Mouse (Mus musculus): ENCODE results near the gene Prc1. TPM values are rescaled to one million over a fixed set of nuclear protein-coding genes. Genes with fewer than 3 reads are reported as not detected.

Gene Prc1
- polyA plus RNA-seq, 1 experiment from 2014 or later = 123 TPM

DNA sequence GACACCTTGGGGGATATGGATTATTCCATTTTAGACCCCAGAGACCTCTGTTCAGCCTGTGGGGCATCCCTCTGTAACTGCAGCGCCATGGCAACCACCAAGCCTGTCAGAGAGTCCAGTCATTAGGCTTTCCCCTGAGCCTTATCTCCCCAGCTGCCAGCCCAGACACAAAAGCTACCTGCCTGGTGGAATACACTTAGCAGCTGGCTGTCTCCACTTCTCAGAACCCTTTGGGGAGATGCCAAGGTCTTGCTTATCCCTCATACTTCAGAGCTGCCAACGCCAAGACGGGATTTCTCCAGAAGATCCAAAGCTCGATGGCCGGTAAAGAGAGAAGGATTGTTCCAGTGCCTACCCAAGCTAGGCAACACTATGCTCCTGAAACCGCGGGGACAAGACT is 47.5 kb downstream of the Prc1 start:
- no peak overlapping the region for H3K4me3 ChIP-seq
- 82% methylated on average over 7 of the region's 7 CpGs for WGBS
- H3K36me3 ChIP-seq = peaks cover 19% of the 10 kb centered on the region
- no peak overlapping the region for H3K4me2 ChIP-seq (replicated peaks)
- no peak overlapping the region for H3K9ac ChIP-seq
- ATAC-seq (ENCODE audit: low FRiP score, low read depth) = no peak
- H3K27ac ChIP-seq = no peak overlapping the region
- H3K4me1 ChIP-seq = peaks cover 39% of the 10 kb centered on the region
- no peaks in the 10 kb centered on the region for H3K9me3 ChIP-seq
- no peaks in the 10 kb centered on the region for H3K27me3 ChIP-seq

DNA sequence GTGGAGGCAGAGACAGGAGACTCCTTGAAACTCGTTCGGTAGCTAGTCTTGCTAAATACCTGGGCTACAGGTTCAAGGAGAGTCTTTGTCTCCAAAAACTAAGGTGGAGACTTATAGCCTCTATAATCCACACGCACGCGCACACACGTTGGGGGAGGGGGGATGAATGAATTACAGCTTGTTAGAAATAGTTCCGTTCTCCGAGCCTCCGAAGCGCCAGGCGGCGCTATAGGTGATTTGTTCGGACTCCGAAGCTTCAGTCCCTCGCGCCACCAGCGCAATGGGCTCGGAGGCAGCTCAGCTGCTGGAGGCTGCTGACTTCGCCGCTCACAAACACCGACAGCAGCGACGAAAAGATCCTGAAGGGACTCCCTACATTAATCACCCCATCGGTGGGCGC is 48.6 kb downstream of the Prc1 start, which contains the start of gene Hddc3:
Gene Hddc3 (plus strand): TSS at position 247 of the 400 bp plus-strand sequence.
- Histone ChIP-seq H3K4me1 (peaks cover 48% of the 10 kb centered on the region), H3K4me2 (replicated peaks) (peak within 1 kb of the TSS; percentile 76), H3K9me3 (no peaks in the 10 kb centered on the region), H3K9ac (peak within 1 kb of the TSS; percentile 79), H3K4me3 (peak within 1 kb of the TSS; percentile 56), H3K36me3 (peaks cover 8% of the 10 kb centered on the region), H3K27me3 (no peaks in the 10 kb centered on the region), H3K27ac (peak within 1 kb of the TSS; percentile 56; the same call in 1 of the 2 replicates)
- ATAC-seq (ENCODE audit: low FRiP score, low read depth) = peak; percentile 41; the same call in 1 of the 2 replicates
- WGBS = under 1% methylated on average over 25 of the region's 25 CpGs

DNA sequence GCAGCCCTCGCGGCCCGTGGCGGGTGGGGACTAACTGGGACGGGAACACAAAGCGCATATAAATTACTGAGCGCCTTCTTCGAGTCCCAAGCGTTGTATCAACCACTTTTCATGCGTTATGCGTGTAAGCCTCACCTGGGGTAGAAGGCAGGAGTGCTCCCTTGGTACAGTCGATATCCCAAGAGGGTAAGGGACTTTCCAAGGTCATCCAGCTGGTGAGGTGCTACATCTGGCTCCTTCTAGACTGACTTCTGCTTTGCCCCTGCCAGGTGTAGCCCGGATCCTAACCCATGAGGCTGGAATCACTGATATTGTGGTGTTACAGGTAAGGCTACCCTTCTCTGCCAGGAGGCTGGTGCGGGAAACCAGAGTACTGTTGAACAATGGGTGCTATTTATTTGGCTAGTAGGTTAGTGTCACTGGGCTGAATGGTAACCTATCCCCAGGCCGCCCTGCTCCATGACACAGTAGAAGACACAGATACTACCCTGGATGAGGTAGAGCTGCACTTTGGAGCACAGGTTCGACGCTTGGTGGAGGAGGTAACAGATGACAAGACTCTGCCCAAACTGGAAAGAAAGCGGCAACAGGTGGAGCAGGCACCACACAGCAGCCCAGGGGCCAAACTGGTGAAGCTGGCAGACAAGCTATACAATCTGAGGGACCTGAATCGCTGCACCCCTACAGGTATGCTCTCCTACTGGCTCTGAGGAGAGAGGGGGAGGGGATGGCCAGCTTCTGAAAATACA is 49.2 kb downstream of the Prc1 start:
- peak overlapping the region; percentile 76 for H3K4me2 ChIP-seq (replicated peaks)
- peak overlapping the region; percentile 56; the same call in 1 of the 2 replicates for H3K27ac ChIP-seq
- no peaks in the 10 kb centered on the region for H3K9me3 ChIP-seq
- peaks cover 7% of the 10 kb centered on the region for H3K36me3 ChIP-seq
- 27% methylated on average over 19 of the region's 19 CpGs for WGBS
- H3K4me1 ChIP-seq = peaks cover 47% of the 10 kb centered on the region
- H3K27me3 ChIP-seq = no peaks in the 10 kb centered on the region
- peak overlapping the region; percentile 79 for H3K9ac ChIP-seq
- H3K4me3 ChIP-seq = peak overlapping the region; percentile 56
- ATAC-seq (ENCODE audit: low FRiP score, low read depth) = no peak

DNA sequence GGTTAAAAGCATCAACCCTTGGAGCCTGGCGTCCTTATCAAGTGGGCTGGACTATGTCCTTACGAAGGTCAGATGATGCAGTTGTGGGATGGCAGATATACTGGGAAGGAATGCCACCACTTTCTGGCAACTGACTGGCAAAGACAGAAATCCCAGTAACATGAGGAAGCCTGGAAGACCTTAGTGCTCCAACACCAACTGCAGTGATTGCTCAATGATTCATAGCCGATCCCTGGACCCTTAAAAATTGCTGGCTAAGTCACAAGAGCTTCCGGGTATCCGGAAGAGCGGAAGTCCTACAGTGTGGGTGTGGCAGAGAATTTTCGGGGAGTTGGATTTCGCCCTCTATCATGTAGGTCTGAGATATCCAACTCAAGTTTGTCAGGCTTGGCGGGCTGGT is 51.9 kb downstream of the Prc1 start:
- Histone ChIP-seq H3K4me1 (peaks cover 36% of the 10 kb centered on the region), H3K9ac (no peak overlapping the region), H3K27me3 (no peaks in the 10 kb centered on the region), H3K36me3 (peaks cover 20% of the 10 kb centered on the region), H3K27ac (no peak overlapping the region), H3K4me2 (replicated peaks) (no peak overlapping the region), H3K4me3 (no peak overlapping the region), H3K9me3 (no peaks in the 10 kb centered on the region)
- WGBS = 93% methylated on average over 9 of the region's 9 CpGs
- ATAC-seq (ENCODE audit: low FRiP score, low read depth) = no peak

DNA sequence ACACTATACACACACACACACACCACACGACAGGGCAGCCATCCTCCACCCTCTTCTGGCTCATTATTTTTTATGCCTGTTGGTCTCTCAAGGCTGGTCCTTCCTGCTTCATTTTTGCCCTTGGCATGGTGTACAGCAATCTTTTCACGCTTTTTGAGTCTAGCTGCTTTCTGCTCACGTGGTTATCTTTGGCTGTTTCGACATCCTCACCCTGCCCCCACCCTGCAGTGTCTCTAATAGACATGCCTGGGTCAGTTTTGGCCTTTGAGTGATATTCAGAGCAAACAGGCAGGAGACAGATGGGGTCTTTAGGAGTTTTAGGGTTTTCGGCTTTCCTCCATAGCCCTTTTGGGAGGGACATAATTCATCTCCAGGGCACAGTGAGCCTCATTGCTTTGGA is 52.6 kb downstream of the Prc1 start:
- H3K27me3 ChIP-seq = no peaks in the 10 kb centered on the region
- H3K27ac ChIP-seq = 0 out of 2 replicates have a peak overlapping the region, but pooled peaks have one; percentile 15
- no peak for ATAC-seq (ENCODE audit: low FRiP score, low read depth)
- 74% methylated on average over 5 of the region's 5 CpGs for WGBS
- no peak overlapping the region for H3K4me2 ChIP-seq (replicated peaks)
- no peak overlapping the region for H3K4me3 ChIP-seq
- H3K9ac ChIP-seq = no peak overlapping the region
- H3K36me3 ChIP-seq = peaks cover 26% of the 10 kb centered on the region
- no peaks in the 10 kb centered on the region for H3K9me3 ChIP-seq
- peaks cover 34% of the 10 kb centered on the region for H3K4me1 ChIP-seq

DNA sequence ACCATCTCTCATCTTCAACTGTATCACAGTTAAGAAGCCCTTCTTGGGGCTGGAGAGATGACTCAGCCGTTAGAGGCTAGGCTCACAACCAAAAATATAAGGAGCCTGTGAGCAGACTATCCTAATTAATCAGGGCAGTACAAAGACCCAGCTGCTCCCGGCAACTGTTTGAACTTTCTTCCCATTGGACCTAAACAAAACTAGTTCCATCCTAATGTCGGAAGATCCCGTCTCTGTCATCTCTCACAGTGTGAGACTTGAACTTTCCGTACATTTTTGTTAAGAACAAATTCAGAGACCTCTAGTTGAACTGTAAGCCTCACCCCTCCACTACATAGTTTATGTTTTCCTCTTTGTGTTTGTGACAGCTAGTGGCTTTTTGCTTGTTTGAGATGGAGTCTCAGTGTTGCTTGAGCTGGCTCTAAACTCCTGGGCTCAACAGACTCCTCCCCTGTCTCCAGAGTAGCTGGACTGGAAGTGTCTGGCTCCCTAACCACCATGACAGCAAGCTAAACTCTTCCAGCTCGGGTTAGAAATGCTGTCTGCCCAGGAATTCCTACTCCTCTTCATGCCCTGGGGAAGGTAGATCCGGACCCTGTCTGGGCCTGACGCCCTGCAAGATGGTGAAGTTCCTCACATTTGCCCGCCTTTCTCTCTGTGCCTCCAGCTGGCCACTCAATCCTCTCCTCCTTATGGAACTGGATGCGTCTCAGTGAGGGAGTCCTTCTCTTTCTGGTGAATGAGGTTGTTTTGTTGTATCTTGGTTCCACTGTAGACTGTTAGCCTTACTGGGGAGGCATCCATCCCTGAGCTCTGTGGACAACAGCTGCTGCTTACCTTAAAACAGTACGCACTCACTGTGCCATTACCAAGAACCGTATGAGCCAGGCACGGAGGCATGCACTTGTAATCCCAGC is 53.7 kb downstream of the Prc1 start:
- no peak overlapping the region; the same call in 1 of the 2 replicates for H3K9ac ChIP-seq
- ATAC-seq (ENCODE audit: low FRiP score, low read depth) = no peak

DNA sequence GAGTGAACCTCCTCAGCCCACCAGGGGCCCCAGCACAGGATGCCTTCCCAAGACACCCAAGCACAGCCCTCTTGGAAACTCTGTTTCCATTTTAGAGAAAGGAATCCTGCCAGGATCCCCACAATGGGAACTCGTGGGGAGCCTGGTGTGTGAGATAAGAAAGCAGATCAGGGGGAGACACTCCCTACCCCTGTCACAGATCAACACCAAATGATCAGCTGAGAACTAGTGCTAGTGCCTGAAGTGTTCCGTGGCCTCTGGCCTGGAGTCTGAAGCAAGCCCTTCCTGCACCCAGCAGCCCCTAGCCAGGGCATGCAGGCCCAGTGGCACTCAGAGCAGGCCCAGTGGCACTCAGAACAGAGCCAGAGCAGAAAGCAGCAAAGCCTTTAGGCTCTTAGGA is 56.6 kb downstream of the Prc1 start:
- no peak for ATAC-seq (ENCODE audit: low FRiP score, low read depth)
- H3K36me3 ChIP-seq = peaks cover 53% of the 10 kb centered on the region
- H3K4me2 ChIP-seq (replicated peaks) = no peak overlapping the region
- 79% methylated on average over 2 of the region's 2 CpGs for WGBS
- H3K9me3 ChIP-seq = no peaks in the 10 kb centered on the region
- no peak overlapping the region for H3K9ac ChIP-seq
- H3K4me3 ChIP-seq = no peak overlapping the region
- peaks cover 25% of the 10 kb centered on the region for H3K4me1 ChIP-seq
- no peaks in the 10 kb centered on the region for H3K27me3 ChIP-seq
- no peak overlapping the region for H3K27ac ChIP-seq

More for the DNA sequence above, 53.7 kb downstream of the Prc1 start:
- peaks cover 36% of the 10 kb centered on the region for H3K36me3 ChIP-seq
- H3K9me3 ChIP-seq = no peaks in the 10 kb centered on the region
- H3K27me3 ChIP-seq = no peaks in the 10 kb centered on the region
- peak overlapping the region; percentile 61; the same call in 1 of the 2 replicates for H3K27ac ChIP-seq
- H3K4me3 ChIP-seq = no peak overlapping the region
- no peak overlapping the region for H3K4me2 ChIP-seq (replicated peaks)
- 51% methylated on average over 13 of the region's 13 CpGs for WGBS
- peaks cover 31% of the 10 kb centered on the region for H3K4me1 ChIP-seq

DNA sequence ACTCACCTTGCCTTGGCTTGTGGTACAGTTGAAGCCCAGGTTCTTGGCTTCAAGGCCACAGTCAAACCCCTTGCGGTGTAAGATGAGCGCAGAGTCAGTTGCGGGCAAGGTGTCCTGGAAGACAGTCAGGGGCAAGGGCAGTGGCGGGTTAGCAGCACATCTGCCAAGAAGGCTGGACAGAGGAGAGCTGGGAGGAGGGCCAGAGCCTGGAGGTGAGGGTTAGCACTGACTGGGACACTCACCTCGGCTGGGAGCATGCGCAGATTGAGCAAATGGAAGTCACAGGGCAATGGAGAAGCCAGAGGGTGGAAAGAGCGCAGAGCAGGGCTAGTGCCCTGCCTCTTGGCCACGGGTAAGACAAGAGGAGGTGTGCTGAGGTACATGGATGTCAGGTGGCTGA is 58.7 kb downstream of the Prc1 start:
- Histone ChIP-seq H3K4me1 (peaks cover 10% of the 10 kb centered on the region), H3K9ac (no peak overlapping the region), H3K4me2 (replicated peaks) (no peak overlapping the region), H3K27me3 (no peaks in the 10 kb centered on the region), H3K9me3 (no peaks in the 10 kb centered on the region), H3K4me3 (no peak overlapping the region), H3K36me3 (peaks cover 73% of the 10 kb centered on the region), H3K27ac (no peak overlapping the region)
- 91% methylated on average over 8 of the region's 8 CpGs for WGBS
- ATAC-seq (ENCODE audit: low FRiP score, low read depth) = no peak

DNA sequence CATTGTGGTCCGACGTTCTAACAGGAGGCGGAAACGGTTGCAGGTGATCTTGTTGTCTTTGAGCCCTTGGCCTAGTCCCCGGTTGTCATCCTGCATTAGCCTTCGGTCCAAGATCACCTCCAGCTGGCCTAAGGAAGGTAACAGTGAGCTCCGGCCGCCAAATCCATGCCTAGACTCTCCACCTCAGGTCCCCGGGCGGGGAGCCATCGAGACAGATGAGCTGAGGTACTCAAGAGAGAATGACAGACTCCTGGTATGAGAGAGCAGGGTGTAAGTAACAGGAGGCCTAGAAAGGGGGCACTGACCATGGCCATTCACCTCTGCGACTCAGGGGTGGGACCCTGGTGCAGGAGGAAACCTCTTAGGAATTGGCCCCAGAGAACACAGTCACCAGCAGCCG is 62.1 kb downstream of the Prc1 start:
- H3K4me1 ChIP-seq = no peaks in the 10 kb centered on the region
- ATAC-seq (ENCODE audit: low FRiP score, low read depth) = no peak
- no peak overlapping the region for H3K27ac ChIP-seq
- no peak overlapping the region for H3K4me3 ChIP-seq
- H3K36me3 ChIP-seq = peaks cover 92% of the 10 kb centered on the region
- no peaks in the 10 kb centered on the region for H3K27me3 ChIP-seq
- no peak overlapping the region for H3K4me2 ChIP-seq (replicated peaks)
- H3K9ac ChIP-seq = no peak overlapping the region
- WGBS = 92% methylated on average over 13 of the region's 13 CpGs
- H3K9me3 ChIP-seq = no peaks in the 10 kb centered on the region

DNA sequence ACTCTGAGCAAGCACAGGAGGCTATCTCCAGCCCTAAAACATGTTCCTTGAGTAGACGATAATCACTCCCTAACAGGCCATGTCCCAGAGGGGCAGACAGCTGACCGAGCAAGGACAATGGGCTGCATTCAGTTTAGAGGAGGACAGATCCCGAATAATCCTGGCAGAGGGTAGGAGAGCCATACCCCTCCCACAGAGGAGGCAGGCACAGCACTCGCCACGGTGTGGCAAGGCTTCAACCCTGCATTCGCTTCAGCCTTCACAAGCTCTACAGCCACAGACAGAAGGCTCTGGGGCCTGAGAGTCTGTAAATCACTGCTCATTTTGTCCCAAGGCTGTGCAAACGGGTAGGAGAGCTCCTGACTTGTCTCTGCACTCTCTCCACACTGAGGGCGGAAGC is 62.9 kb downstream of the Prc1 start:
- Histone ChIP-seq H3K36me3 (peaks cover 94% of the 10 kb centered on the region), H3K4me3 (no peak overlapping the region), H3K27me3 (no peaks in the 10 kb centered on the region), H3K4me2 (replicated peaks) (no peak overlapping the region), H3K9me3 (no peaks in the 10 kb centered on the region), H3K27ac (no peak overlapping the region), H3K9ac (no peak overlapping the region), H3K4me1 (no peaks in the 10 kb centered on the region)
- 62% methylated on average over 8 of the region's 8 CpGs for WGBS
- no peak for ATAC-seq (ENCODE audit: low FRiP score, low read depth)

DNA sequence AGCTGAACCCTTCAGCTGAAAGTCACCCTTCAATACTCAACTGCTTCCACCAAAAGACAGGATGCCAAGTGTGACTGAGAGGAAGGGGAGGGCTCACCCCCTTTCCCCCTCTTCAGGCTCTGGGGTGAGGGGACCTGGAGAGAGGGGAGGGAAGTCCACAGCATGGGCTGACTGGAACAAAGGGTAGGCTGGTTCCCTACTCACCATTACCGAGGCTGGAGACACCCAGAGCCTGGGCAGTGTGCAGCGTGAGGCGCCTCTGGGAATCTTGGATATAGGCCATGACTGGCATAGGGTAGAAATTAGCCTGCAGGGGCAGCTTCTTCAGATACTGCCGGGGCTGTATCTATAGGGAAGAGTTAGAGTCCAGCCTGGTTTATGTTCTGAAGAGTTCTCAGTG is 63.8 kb downstream of the Prc1 start:
- H3K4me2 ChIP-seq (replicated peaks) = no peak overlapping the region
- H3K9ac ChIP-seq = no peak overlapping the region
- no peak overlapping the region for H3K4me3 ChIP-seq
- H3K27ac ChIP-seq = no peak overlapping the region
- WGBS = 87% methylated on average over 4 of the region's 4 CpGs
- H3K4me1 ChIP-seq = no peaks in the 10 kb centered on the region
- no peaks in the 10 kb centered on the region for H3K27me3 ChIP-seq
- no peaks in the 10 kb centered on the region for H3K9me3 ChIP-seq
- ATAC-seq (ENCODE audit: low FRiP score, low read depth) = no peak
- H3K36me3 ChIP-seq = peaks cover 94% of the 10 kb centered on the region

DNA sequence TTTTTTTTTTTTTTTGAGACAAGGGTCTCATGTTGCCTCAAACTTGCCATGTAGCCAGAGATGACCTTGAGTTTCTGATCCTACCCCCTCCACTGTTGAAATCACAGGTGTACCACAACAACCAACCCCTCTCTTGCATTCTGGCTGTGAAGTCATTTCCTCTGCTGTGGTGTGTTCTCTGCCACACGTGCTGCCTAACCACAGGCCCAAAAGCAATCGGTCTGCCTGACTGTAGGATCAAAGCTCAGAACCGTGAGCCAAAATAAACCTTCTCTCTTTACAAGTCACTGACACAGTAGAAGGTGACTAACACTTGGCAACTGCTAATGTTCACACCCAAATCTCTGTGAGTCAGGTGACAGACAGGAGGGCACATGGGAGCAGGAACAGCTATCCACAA is 66.2 kb downstream of the Prc1 start:
- no peaks in the 10 kb centered on the region for H3K4me1 ChIP-seq
- ATAC-seq (ENCODE audit: low FRiP score, low read depth) = no peak
- H3K4me2 ChIP-seq (replicated peaks) = no peak overlapping the region
- H3K9me3 ChIP-seq = peaks cover 2% of the 10 kb centered on the region; the same call in 1 of the 2 replicates
- H3K4me3 ChIP-seq = no peak overlapping the region
- H3K36me3 ChIP-seq = peaks cover 99% of the 10 kb centered on the region
- no peak overlapping the region for H3K9ac ChIP-seq
- H3K27ac ChIP-seq = no peak overlapping the region
- WGBS = 57% methylated on average over 3 of the region's 3 CpGs
- no peaks in the 10 kb centered on the region for H3K27me3 ChIP-seq

All from limb, embryonic 13.5 days (tissue).